In genomic region chr12:12323616-12324223, GRCm38 (mm10) we compare ENCODE assay signal across 9 mouse cellular contexts.
DNase-seq lines count a peak whose midpoint lies in the region; ATAC-seq and TF ChIP-seq lines count a peak whose summit lies in the region.
"Had no signal": no experiment of that assay in that cellular context is flagged by ENCODE, and none has a peak within 500 bp of the region (broad histone marks: within the 10 kb centered on the region; RNA-seq: fewer than 3 reads in every experiment).

No protein-coding gene starts in this region.

- H3K36me3 ChIP-seq in CH12.LX (replicated peaks in 1 of 2; ENCODE audit: control insufficient read depth in 1 of 2, insufficient read depth in 1 of 2, low read length in 1 of 2), result peaks cover 0 to 38% of the 10 kb centered on the region in 2 experiments
- no peaks in the 10 kb centered on the region for H3K36me3 ChIP-seq in forebrain, embryonic 13.5 days (ENCODE audit: poor library complexity, severe bottlenecking)
- no peaks in the 10 kb centered on the region for H3K36me3 ChIP-seq in heart, postnatal 0 days (replicated peaks; ENCODE audit: control insufficient read depth, insufficient read depth, low read length)
- H3K36me3 ChIP-seq in liver, embryonic 14.5 days (replicated peaks; ENCODE audit: control insufficient read depth, insufficient read depth, low read depth), result no peaks in the 10 kb centered on the region
- H3K36me3 ChIP-seq in neural tube, embryonic 12.5 days, result no peaks in the 10 kb centered on the region
- no peaks in the 10 kb centered on the region for H3K36me3 ChIP-seq in stomach, postnatal 0 days (ENCODE audit: control insufficient read depth, insufficient read depth, low read length)

- peaks cover 0 to 44% of the 10 kb centered on the region in 2 experiments; a peak in 2 of 4 replicates for H3K4me1 ChIP-seq in CH12.LX (ENCODE audit: control insufficient read depth in 1 of 2, insufficient read depth in 2 of 2)
- H3K4me1 ChIP-seq in forebrain, embryonic 13.5 days, result peaks cover 6% of the 10 kb centered on the region; the same call in 1 of the 2 replicates
- H3K4me1 ChIP-seq in heart, postnatal 0 days (ENCODE audit: control insufficient read depth, insufficient read depth), result no peaks in the 10 kb centered on the region; the same call in 1 of the 2 replicates
- no peaks in the 10 kb centered on the region; a peak in 1 of 4 replicates for H3K4me1 ChIP-seq in liver, embryonic 14.5 days (replicated peaks; ENCODE audit: control insufficient read depth in 2 of 2, insufficient read depth in 2 of 2, low read length in 1 of 2)
- no peaks in the 10 kb centered on the region for H3K4me1 ChIP-seq in neural tube, embryonic 12.5 days
- H3K4me1 ChIP-seq in stomach, postnatal 0 days (replicated peaks; ENCODE audit: control insufficient read depth, insufficient read depth), result no peaks in the 10 kb centered on the region

- TF ChIP-seq POLR2A in CH12.LX (IDR thresholded peaks at IDR 0.05; ENCODE audit: low read depth, low read length), result no peak

- 14% methylated on average over 18 of the region's 18 CpGs for WGBS in forebrain, embryonic 13.5 days
- 30% methylated on average over 18 of the region's 18 CpGs for WGBS in heart, postnatal 0 days
- 18% methylated on average over 18 of the region's 18 CpGs for WGBS in liver, embryonic 14.5 days (ENCODE audit: insufficient replicate concordance)
- WGBS in neural tube, embryonic 12.5 days, result 21% methylated on average over 18 of the region's 18 CpGs
- 3% methylated on average over 18 of the region's 18 CpGs for WGBS in stomach, postnatal 0 days

- H3K4me3 ChIP-seq in CH12.LX (replicated peaks in 1 of 3; ENCODE audit: low read depth in 2 of 3, low read length in 2 of 3, poor library complexity in 1 of 3), result no peak overlapping the region
- peak overlapping the region; percentile 33 for H3K4me3 ChIP-seq in forebrain, embryonic 13.5 days
- H3K4me3 ChIP-seq in heart, postnatal 0 days (ENCODE audit: low read depth, low read length), result peak overlapping the region; percentile 21; the same call in 1 of the 2 replicates
- peak overlapping the region in 1 of 2 experiments; percentile 30; a peak in 1 of 4 replicates for H3K4me3 ChIP-seq in liver, embryonic 14.5 days (ENCODE audit: insufficient read depth in 1 of 2, low read depth in 2 of 2, low read length in 2 of 2)
- no peak overlapping the region for H3K4me3 ChIP-seq in neural tube, embryonic 12.5 days
- H3K4me3 ChIP-seq in stomach, postnatal 0 days (ENCODE audit: low read depth, low read length), result peak overlapping the region; percentile 35

- dilution Hi-C loops in CH12.LX (cut with MboI; ENCODE audit: extremely low pct_ligation_motif_present, extremely low pct_unique_long_range_greater_than_20kb, low sequenced_read_pairs), result no loop called here

- H3K27me3 ChIP-seq in CH12.LX (replicated peaks), result no peaks in the 10 kb centered on the region
- H3K27me3 ChIP-seq in forebrain, embryonic 13.5 days, result no peaks in the 10 kb centered on the region
- H3K27me3 ChIP-seq in heart, postnatal 0 days (ENCODE audit: control insufficient read depth, insufficient read depth, low read length), result no peaks in the 10 kb centered on the region
- H3K27me3 ChIP-seq in liver, embryonic 14.5 days (ENCODE audit: control insufficient read depth, insufficient read depth, low read length), result no peaks in the 10 kb centered on the region
- no peaks in the 10 kb centered on the region for H3K27me3 ChIP-seq in neural tube, embryonic 12.5 days (replicated peaks)
- H3K27me3 ChIP-seq in stomach, postnatal 0 days (ENCODE audit: control insufficient read depth, insufficient read depth, low read length), result no peaks in the 10 kb centered on the region

- no peak overlapping the region for H3K9ac ChIP-seq in CH12.LX (ENCODE audit: insufficient read depth, low read depth)
- peak overlapping the region; percentile 64 for H3K9ac ChIP-seq in forebrain, embryonic 13.5 days
- no peak overlapping the region for H3K9ac ChIP-seq in heart, postnatal 0 days (replicated peaks; ENCODE audit: low read depth, low read length)
- H3K9ac ChIP-seq in liver, embryonic 14.5 days (replicated peaks), result no peak overlapping the region
- H3K9ac ChIP-seq in neural tube, embryonic 12.5 days, result no peak overlapping the region
- peak overlapping the region; percentile 45; the same call in 1 of the 2 replicates for H3K9ac ChIP-seq in stomach, postnatal 0 days (ENCODE audit: low read length)

- H3K9me3 ChIP-seq in CH12.LX (replicated peaks; ENCODE audit: low read length), result no peaks in the 10 kb centered on the region
- H3K9me3 ChIP-seq in forebrain, embryonic 13.5 days (replicated peaks), result no peaks in the 10 kb centered on the region
- no peaks in the 10 kb centered on the region for H3K9me3 ChIP-seq in heart, postnatal 0 days (replicated peaks; ENCODE audit: control insufficient read depth, low read length)
- H3K9me3 ChIP-seq in liver, embryonic 14.5 days (ENCODE audit: control insufficient read depth, low read length), result no peaks in the 10 kb centered on the region
- H3K9me3 ChIP-seq in neural tube, embryonic 12.5 days, result no peaks in the 10 kb centered on the region
- no peaks in the 10 kb centered on the region for H3K9me3 ChIP-seq in stomach, postnatal 0 days (ENCODE audit: control insufficient read depth, low read length)

- no peak for TF ChIP-seq EP300 in CH12.LX (IDR thresholded peaks at IDR 0.05; ENCODE audit: low read length)
- TF ChIP-seq EP300 in heart, postnatal 0 days (IDR thresholded peaks at IDR 0.05; ENCODE audit: low read depth), result no peak
- no peak for TF ChIP-seq EP300 in liver, embryonic 14.5 days (IDR thresholded peaks at IDR 0.05; ENCODE audit: low read depth)
- no peak for TF ChIP-seq EP300 in stomach, postnatal 0 days (optimal IDR thresholded peaks at IDR 0.05)

- in situ Hi-C loops in CH12.LX (cut with MboI; ENCODE audit: low pct_ligation_motif_present, low pct_unique_long_range_greater_than_20kb, low sequenced_read_pairs), result no loop called here

- peak; percentile 91 for ATAC-seq in forebrain, embryonic 13.5 days
- peak; percentile 76 for ATAC-seq in heart, postnatal 0 days (ENCODE audit: insufficient read depth, low read depth)
- peak; percentile 33; the same call in 1 of the 2 replicates for ATAC-seq in liver, embryonic 14.5 days (ENCODE audit: insufficient read depth)
- ATAC-seq in neural tube, embryonic 12.5 days (ENCODE audit: low FRiP score, low read depth), result peak; percentile 84
- ATAC-seq in stomach, postnatal 0 days (ENCODE audit: low FRiP score, low TSS enrichment), result peak; percentile 87

- no peak overlapping the region for H3K4me2 ChIP-seq in CH12.LX (ENCODE audit: insufficient read depth, low read depth, poor library complexity, severe bottlenecking)
- peak overlapping the region; percentile 61 for H3K4me2 ChIP-seq in forebrain, embryonic 13.5 days
- H3K4me2 ChIP-seq in heart, postnatal 0 days (ENCODE audit: low read depth, low read length), result peak overlapping the region; percentile 54
- H3K4me2 ChIP-seq in liver, embryonic 14.5 days (ENCODE audit: low read depth), result peak overlapping the region; percentile 50
- peak overlapping the region; percentile 45 for H3K4me2 ChIP-seq in neural tube, embryonic 12.5 days (replicated peaks)
- H3K4me2 ChIP-seq in stomach, postnatal 0 days (replicated peaks; ENCODE audit: low read depth), result peak overlapping the region; percentile 63

- TF ChIP-seq CTCF in CH12.LX (conservative IDR thresholded peaks at IDR 0.05 in 1 of 2, IDR thresholded peaks at IDR 0.05 in 1 of 2; ENCODE audit: low read depth in 2 of 2, low read length in 2 of 2), result peak; percentile 92 to 99
- peak; percentile 98 for TF ChIP-seq CTCF in heart, postnatal 0 days (IDR thresholded peaks at IDR 0.05; ENCODE audit: low read depth)
- peak; percentile 99 for TF ChIP-seq CTCF in liver, embryonic 14.5 days (IDR thresholded peaks at IDR 0.05; ENCODE audit: low read depth)
- peak; percentile 98 for TF ChIP-seq CTCF in stomach, postnatal 0 days (IDR thresholded peaks at IDR 0.05; ENCODE audit: low read depth)

- peak; percentile 65 for DNase-seq in CH12.LX (ENCODE audit: extremely low read depth)
- peak; percentile 52 for DNase-seq in c-Kit-positive CD71-positive TER-119-positive erythroid progenitor cells, embryonic 14.5 days (ENCODE audit: low spot score)
- peak; percentile 66 for DNase-seq in heart, postnatal 0 days (ENCODE audit: low spot score)
- peak; percentile 79 to 92 for DNase-seq in kidney, postnatal 36 days
- peak; percentile 28 to 44 (median 40) for DNase-seq in liver, embryonic 14.5 days (ENCODE audit: low read depth in 3 of 3, low spot score in 3 of 3)
- DNase-seq in stomach, postnatal 0 days (ENCODE audit: low spot score), result peak; percentile 89

- no peak overlapping the region for H3K27ac ChIP-seq in CH12.LX (ENCODE audit: insufficient read depth, low read depth)
- peak overlapping the region; percentile 89 for H3K27ac ChIP-seq in forebrain, embryonic 13.5 days
- H3K27ac ChIP-seq in heart, postnatal 0 days (ENCODE audit: low read depth), result no peak overlapping the region
- no peak overlapping the region for H3K27ac ChIP-seq in liver, embryonic 14.5 days
- H3K27ac ChIP-seq in neural tube, embryonic 12.5 days, result peak overlapping the region; percentile 4
- peak overlapping the region; percentile 56; the same call in 1 of the 2 replicates for H3K27ac ChIP-seq in stomach, postnatal 0 days (replicated peaks)
- H3K27ac ChIP-seq: macrophage had no signal

- H3K79me2 ChIP-seq in CH12.LX (replicated peaks; ENCODE audit: control insufficient read depth, extremely low read depth, insufficient read depth, poor library complexity, severe bottlenecking), result no peaks in the 10 kb centered on the region

- peak; percentile 83 for TF ChIP-seq RAD21 in CH12.LX (IDR thresholded peaks at IDR 0.05; ENCODE audit: low read depth, low read length)

TF ChIP-seq in CH12.LX, 34 proteins besides CTCF, POLR2A, EP300 and RAD21 (continues in another document):
- TF ChIP-seq ZNF384 (IDR thresholded peaks at IDR 0.05; ENCODE audit: low read depth, low read length), result no peak
- no peak for TF ChIP-seq POLR2AphosphoS2 (IDR thresholded peaks at IDR 0.05; ENCODE audit: low read depth, low read length)
- 0 out of 2 replicates have a peak, but pooled peaks have one; percentile 42 for TF ChIP-seq NELFE (IDR thresholded peaks at IDR 0.05; ENCODE audit: low read depth, low read length)
- no peak for TF ChIP-seq HCFC1 (IDR thresholded peaks at IDR 0.05; ENCODE audit: low read depth, low read length)
- TF ChIP-seq SIN3A (IDR thresholded peaks at IDR 0.05; ENCODE audit: low read length), result no peak
- no peak for TF ChIP-seq USF2 (conservative IDR thresholded peaks at IDR 0.05; ENCODE audit: low read depth, low read length)
- no peak for TF ChIP-seq PAX5 (IDR thresholded peaks at IDR 0.05; ENCODE audit: low read length)
- TF ChIP-seq CHD2 (IDR thresholded peaks at IDR 0.05; ENCODE audit: low read length), result no peak
- no peak for TF ChIP-seq BHLHE40 (IDR thresholded peaks at IDR 0.05; ENCODE audit: low read depth, low read length)
- TF ChIP-seq SMC3 (IDR thresholded peaks at IDR 0.05; ENCODE audit: low read depth, low read length), result peak; percentile 89
- no peak for TF ChIP-seq CHD1 (IDR thresholded peaks at IDR 0.05; ENCODE audit: low read depth, low read length)
- TF ChIP-seq JUND (conservative IDR thresholded peaks at IDR 0.05; ENCODE audit: low read depth, low read length), result no peak
- TF ChIP-seq MXI1 (IDR thresholded peaks at IDR 0.05; ENCODE audit: low read depth, low read length), result no peak
- no peak for TF ChIP-seq TBP (conservative IDR thresholded peaks at IDR 0.05; ENCODE audit: low read depth, low read length)

Comparison
In these comparisons a context has a peak if more than half of its experiments do, and no peak if none do; other contexts are left out.
1. H3K27ac ChIP-seq: peak in forebrain, embryonic 13.5 days (single experiment), neural tube, embryonic 12.5 days (single experiment) and stomach, postnatal 0 days (single experiment); none in CH12.LX (single experiment), heart, postnatal 0 days (single experiment) and liver, embryonic 14.5 days (single experiment).
2. H3K4me3 ChIP-seq: peak in forebrain, embryonic 13.5 days (single experiment), heart, postnatal 0 days (single experiment) and stomach, postnatal 0 days (single experiment); none in CH12.LX (0 of 3) and neural tube, embryonic 12.5 days (single experiment).
3. H3K9ac ChIP-seq: peak in forebrain, embryonic 13.5 days (single experiment) and stomach, postnatal 0 days (single experiment); none in CH12.LX (single experiment), heart, postnatal 0 days (single experiment), liver, embryonic 14.5 days (single experiment) and neural tube, embryonic 12.5 days (single experiment).
4. ATAC-seq: peak in every context shown above with its lines; median percentile 91 in forebrain, embryonic 13.5 days; 87 in stomach, postnatal 0 days; 84 in neural tube, embryonic 12.5 days; 76 in heart, postnatal 0 days; 33 in liver, embryonic 14.5 days.
5. Peak in every context shown above with its lines, with median percentiles within 50 percentile points of each other: DNase-seq and CTCF ChIP-seq.